Mouse (Mus musculus) embryonic facial prominence, embryonic 10.5 days (tissue): ENCODE measurements around the gene Actl6b. TPM values are rescaled to one million over a fixed set of nuclear protein-coding genes. Genes with fewer than 3 reads are reported as not detected.
A peak's percentile ranks its signal among the peaks of the same experiment; 100 is the strongest.

Experiments
- DNase-seq: peaks from one replicate; pipeline ENCODE4 v3.0.0-alpha.2; 2017; ENCODE audit warnings: low spot score
- H3K27ac ChIP-seq: fragments of 300-500 bp; sonication (generic); replicated peaks from 2 replicates; pipeline ENCODE4 v1.5.1; 2016; ENCODE audit warnings: mild to moderate bottlenecking
- H3K27me3 ChIP-seq: fragments of 300-500 bp; sonication (generic); replicated peaks from 2 replicates; pipeline ENCODE4 v1.6.1; 2016; ENCODE audit warnings: low read depth, mild to moderate bottlenecking; ENCODE audit not compliant: poor library complexity, severe bottlenecking
- H3K36me3 ChIP-seq: fragments of 300-500 bp; sonication (generic); replicated peaks from 2 replicates; pipeline ENCODE4 v1.6.1; 2016; ENCODE audit warnings: mild to moderate bottlenecking, moderate library complexity
- H3K4me1 ChIP-seq: fragments of 300-500 bp; sonication (generic); 2 replicates; pipeline ENCODE4 v1.6.1; 2016
- H3K4me3 ChIP-seq: fragments of 300-500 bp; sonication (generic); 2 replicates; pipeline ENCODE4 v1.5.1; 2016; ENCODE audit warnings: mild to moderate bottlenecking, moderate library complexity
- H3K9me3 ChIP-seq: fragments of 300-500 bp; sonication (generic); 2 replicates; pipeline ENCODE4 v1.6.1; 2016; ENCODE audit warnings: mild to moderate bottlenecking
- WGBS: fragments of 180-500 bp; shearing (Covaris S2); methylation state at CpG from one replicate; pipeline ENCODE4 v1.1.7; 2016; 5-methylcytosine and 5-hydroxymethylcytosine counted together
- polyA plus RNA-seq: library from polyadenylated mRNA; unstranded; fragments of >200 nt; fragmentation: Nextera tagmentation; extraction: Ambion mirVana; gene quantifications from 2 replicates; pipeline ENCODE4 v1.2.1, GENCODE M21; 2016

Gene Actl6b
- polyA plus RNA-seq, 1 experiment from 2014 or later: 5.4 TPM

DNA sequence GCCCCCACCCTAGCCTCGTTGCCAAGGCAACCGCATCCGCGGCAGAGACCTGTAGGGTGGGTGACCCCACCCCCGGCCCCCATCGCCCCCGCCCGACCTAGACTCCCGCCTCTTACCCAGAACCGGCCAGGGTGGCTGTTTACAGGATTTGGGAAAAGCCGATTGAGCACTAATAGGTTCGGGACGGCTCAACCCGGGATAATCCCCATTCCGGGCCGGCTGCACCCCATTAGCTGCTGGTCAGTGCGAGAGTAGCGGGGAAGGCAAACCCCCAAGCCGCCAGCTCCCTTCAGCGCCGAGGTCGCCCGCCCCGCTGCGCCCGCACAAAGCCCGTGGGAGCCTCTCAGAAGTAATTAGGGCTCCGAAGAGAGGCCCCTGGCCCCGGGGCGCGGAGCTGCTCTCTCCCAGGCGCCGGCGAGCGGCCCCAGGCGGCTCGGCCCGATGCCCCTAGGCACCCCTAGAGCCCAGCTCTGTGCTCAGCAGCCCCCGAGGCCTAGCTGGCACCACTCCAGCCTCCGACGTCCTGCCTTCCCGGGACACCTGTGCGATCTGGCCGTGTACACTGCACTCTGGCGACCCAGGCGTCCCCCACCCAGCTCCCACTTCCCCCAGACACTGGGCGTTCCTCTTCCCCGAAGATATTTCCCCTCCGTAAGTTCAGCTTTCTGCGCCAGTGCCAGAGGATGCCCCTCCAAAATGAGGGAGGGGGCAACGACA lies 21.7 kb upstream of the Actl6b start:
- peaks cover 50% of the 10 kb centered on the region for H3K4me1 ChIP-seq
- H3K36me3 ChIP-seq: peaks cover 41% of the 10 kb centered on the region
- H3K4me3 ChIP-seq: peak overlapping the region; percentile 89
- no peaks in the 10 kb centered on the region for H3K9me3 ChIP-seq
- WGBS: under 1% methylated on average over 51 of the region's 51 CpGs
- H3K27me3 ChIP-seq: no peaks in the 10 kb centered on the region
- DNase-seq: peak; percentile 87
- H3K27ac ChIP-seq: peak overlapping the region; percentile 98

DNA sequence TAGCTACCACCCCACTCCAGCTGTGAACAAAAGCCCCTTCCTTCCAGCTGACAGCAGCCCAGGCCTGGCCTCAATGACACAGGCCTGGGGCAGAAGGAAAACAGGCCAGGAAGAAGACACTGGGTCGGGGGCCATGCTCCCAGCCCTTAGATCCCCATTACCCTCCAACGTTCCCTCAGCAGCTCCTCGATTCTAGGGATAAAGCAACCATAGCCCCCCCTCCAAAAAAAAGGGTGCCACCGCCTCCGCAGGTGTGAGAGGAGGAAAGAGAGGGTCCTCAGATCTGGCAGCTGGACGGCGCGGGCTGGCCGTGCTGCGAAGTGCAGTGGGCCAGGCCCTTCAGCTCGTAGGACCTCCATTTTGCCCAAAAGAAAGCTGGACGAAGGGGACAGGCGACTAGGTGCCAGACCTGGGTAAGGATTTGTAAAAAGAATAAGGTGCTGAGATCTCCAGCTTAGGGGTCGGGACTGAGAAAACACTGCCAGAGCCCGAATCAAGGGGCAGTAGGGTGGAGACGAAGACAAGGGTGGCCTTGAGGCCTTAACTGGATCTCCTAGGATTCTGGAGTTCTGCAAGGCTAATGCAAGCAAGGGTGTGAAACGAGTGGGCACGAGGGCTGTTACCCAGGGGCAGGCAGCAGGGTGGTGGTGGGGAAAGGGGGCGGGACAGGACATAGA lies 21.0 kb upstream of the Actl6b start:
- no peaks in the 10 kb centered on the region for H3K9me3 ChIP-seq
- 1% methylated on average over 19 of the region's 19 CpGs for WGBS
- H3K27ac ChIP-seq: peak overlapping the region; percentile 98
- H3K27me3 ChIP-seq: no peaks in the 10 kb centered on the region
- DNase-seq: peak; percentile 60
- peaks cover 47% of the 10 kb centered on the region for H3K4me1 ChIP-seq
- peak overlapping the region; percentile 89 for H3K4me3 ChIP-seq
- H3K36me3 ChIP-seq: peaks cover 34% of the 10 kb centered on the region

DNA sequence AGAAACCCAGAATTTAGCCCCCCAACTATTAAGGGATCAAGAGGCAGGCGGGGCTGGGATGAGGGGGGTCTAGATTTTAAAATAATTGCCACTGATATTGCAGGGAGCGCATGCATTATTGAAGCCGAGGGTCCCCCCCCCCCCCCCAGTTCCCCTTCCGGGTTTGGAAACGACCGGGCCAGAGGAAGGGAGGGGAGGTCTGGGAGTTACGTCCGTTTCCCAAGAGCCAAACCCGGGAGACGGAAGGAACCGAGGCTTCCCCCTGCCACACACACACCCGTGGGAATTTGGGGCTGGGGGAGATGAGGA lies 20.6 kb upstream of the Actl6b start:
- no peak for DNase-seq
- Histone ChIP-seq H3K4me1 (peaks cover 44% of the 10 kb centered on the region), H3K36me3 (peaks cover 29% of the 10 kb centered on the region), H3K4me3 (peak overlapping the region; percentile 89), H3K27ac (peak overlapping the region; percentile 98), H3K9me3 (no peaks in the 10 kb centered on the region), H3K27me3 (no peaks in the 10 kb centered on the region)
- WGBS: under 1% methylated on average over 12 of the region's 12 CpGs

DNA sequence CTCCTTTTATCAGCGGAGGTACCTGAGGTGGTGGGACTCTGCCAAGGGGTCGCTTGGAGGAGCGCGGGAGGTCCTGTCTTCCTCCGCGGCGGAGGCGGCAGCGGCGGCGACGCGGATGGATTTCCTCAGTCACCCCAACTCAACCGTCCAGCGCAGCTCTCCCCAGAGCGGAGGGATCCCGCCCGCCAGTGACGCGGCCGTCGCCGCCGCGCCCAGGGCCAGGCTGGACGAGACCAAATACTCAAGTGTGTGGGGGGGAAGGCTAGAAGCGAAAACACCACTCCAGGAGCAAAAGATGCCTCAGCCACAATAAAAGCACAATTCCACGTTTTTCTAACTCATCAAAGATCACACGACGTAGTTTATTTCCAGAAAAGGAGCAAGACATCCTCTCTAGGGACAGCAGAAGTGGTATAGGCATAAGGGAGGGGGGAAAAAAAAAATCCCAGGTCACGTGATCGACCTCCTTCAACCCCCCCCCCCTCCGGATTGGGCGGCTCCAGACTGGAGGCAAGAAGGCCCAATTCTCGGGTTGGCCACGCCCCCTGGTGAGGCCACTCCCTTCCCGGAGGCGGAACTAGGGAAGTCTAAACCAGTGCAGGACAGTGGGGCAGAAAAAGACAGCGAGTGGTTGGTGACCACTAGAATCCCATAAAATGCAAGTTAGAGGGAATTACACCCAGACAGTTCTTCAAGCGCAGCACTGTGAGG lies 20.0 kb upstream of the Actl6b start, which contains the start of the genes Epo and Gnb2:
Epo (minus strand) TSS at position 126 of the 711 bp plus-strand sequence.
Gnb2 (minus strand) TSS at position 394 of the 711 bp plus-strand sequence.
- H3K4me1 ChIP-seq: peaks cover 44% of the 10 kb centered on the region
- no peaks in the 10 kb centered on the region for H3K27me3 ChIP-seq
- peaks cover 24% of the 10 kb centered on the region for H3K36me3 ChIP-seq
- H3K27ac ChIP-seq: peak within 1 kb of the TSS; percentile 98
- WGBS: under 1% methylated on average over 40 of the region's 40 CpGs
- DNase-seq: peak; percentile 98
- no peaks in the 10 kb centered on the region for H3K9me3 ChIP-seq
- peak within 1 kb of the TSS; percentile 89 for H3K4me3 ChIP-seq

DNA sequence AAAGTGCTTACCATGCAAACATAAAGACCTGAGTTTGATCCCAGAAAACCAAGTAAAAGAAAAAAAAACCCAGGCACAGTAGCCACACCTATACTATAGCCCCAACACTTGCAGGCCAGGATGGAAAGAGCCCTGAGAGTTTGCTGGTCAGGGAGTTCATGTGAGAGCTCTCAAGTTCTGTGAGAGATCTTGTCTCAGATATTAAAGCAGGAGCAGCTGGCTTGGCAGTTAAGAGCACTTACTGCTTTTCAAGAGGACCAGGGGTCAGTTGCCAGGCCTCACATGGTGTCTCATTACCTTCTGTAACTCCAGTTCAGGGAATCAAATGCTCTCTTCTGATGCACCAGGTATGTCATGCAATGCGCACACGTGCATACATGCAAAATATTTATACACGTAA lies 18.6 kb upstream of the Actl6b start:
- Histone ChIP-seq H3K36me3 (peaks cover 9% of the 10 kb centered on the region), H3K27ac (no peak overlapping the region), H3K27me3 (no peaks in the 10 kb centered on the region), H3K4me3 (no peak overlapping the region), H3K9me3 (no peaks in the 10 kb centered on the region), H3K4me1 (peaks cover 34% of the 10 kb centered on the region)
- 90% methylated on average over 3 of the region's 3 CpGs for WGBS
- DNase-seq: no peak

DNA sequence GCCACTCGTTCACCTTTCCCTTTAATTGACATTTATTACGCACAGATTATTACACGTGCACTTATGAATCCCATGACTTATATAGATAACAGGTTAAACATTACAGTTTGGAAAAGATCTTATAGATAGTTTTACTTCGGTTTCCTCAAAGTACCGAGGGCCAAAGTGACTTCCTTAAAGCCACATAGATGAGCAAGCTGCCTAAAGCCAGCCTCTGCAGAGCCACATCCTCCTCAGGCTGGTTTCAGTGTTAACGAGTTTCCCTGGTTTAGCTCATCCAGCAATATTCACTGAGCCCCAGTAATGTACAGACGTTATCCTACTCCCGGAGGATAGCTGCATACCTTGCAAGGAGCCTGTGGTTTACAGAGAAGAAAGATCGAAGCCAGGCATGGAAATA lies 18.0 kb upstream of the Actl6b start:
- Histone ChIP-seq H3K27ac (no peak overlapping the region), H3K27me3 (no peaks in the 10 kb centered on the region), H3K36me3 (peaks cover 3% of the 10 kb centered on the region), H3K9me3 (no peaks in the 10 kb centered on the region), H3K4me3 (no peak overlapping the region), H3K4me1 (peaks cover 28% of the 10 kb centered on the region)
- DNase-seq: no peak
- WGBS: 82% methylated on average over 9 of the region's 9 CpGs

DNA sequence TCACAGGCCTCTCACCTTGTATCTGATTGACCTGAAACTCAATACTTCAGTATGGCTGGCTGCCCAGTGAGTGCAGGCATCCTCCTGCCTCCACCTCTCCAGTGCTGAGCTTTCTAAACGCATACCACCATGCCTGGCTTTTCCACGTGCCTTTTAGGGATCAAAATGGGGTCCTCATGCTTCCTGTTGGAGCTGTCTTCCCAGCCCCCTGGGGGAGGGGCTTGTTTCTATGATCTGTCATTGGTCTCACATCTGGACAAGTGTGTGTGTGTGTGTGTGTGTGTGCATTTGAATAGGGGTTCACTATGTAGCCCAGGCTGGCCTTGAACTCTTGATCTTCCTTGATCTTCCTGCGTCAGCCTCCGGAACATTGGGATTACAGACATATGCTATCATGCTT lies 15.9 kb upstream of the Actl6b start:
- DNase-seq: no peak
- H3K36me3 ChIP-seq: no peaks in the 10 kb centered on the region
- no peak overlapping the region for H3K27ac ChIP-seq
- WGBS: 55% methylated on average over 4 of the region's 4 CpGs
- no peaks in the 10 kb centered on the region for H3K27me3 ChIP-seq
- peaks cover 7% of the 10 kb centered on the region for H3K4me1 ChIP-seq
- H3K9me3 ChIP-seq: no peaks in the 10 kb centered on the region
- H3K4me3 ChIP-seq: no peak overlapping the region

DNA sequence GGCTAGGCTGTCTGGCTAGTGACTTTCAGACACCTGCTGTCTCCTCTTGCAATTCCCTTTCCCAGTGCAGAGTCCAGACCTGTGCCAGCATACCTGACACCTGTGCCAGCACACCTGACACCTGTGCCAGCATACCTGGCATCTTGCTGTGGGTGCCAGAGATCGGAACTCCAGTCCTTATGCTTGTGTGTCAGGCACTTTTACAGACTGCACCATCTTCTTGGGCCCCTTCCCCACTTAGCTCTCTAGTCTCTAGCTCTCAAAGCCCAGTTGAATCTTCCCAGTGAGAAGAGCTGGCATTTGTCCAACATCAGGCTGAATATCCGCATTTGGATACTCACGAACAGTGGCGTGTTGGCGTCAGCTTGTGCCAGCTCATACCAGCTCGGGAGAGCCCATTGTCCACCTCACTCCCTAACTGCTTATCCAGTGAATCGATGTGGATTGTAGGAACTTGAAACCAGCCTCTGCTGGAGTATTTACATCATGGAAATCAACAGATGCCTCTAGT lies 14.0 kb upstream of the Actl6b start:
- Histone ChIP-seq H3K9me3 (no peaks in the 10 kb centered on the region), H3K4me1 (no peaks in the 10 kb centered on the region), H3K27ac (no peak overlapping the region), H3K27me3 (no peaks in the 10 kb centered on the region), H3K4me3 (no peak overlapping the region), H3K36me3 (no peaks in the 10 kb centered on the region)
- DNase-seq: no peak
- WGBS: 82% methylated on average over 7 of the region's 7 CpGs

DNA sequence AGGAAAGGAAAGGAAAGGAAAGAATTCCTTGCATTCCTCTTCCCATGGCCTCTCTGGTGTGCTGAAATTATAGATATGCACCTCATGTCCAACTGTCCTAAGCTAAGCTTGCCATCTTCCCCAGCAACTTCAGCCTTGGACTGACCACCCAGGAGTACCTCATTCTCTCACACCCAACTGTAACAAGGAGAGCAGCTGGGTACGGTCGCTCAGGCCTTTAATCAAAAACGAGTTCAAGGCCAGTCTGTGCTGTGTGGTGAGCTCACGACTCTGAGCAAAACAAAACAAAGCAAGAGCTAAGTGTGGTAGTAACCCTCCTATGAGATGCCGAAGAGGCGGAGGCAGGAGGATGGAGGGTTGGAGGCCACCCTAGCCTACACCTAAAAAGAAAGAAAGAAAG lies 12.3 kb upstream of the Actl6b start:
- no peak for DNase-seq
- no peaks in the 10 kb centered on the region for H3K9me3 ChIP-seq
- no peaks in the 10 kb centered on the region for H3K4me1 ChIP-seq
- H3K36me3 ChIP-seq: no peaks in the 10 kb centered on the region
- WGBS: 74% methylated on average over 6 of the region's 6 CpGs
- no peak overlapping the region for H3K4me3 ChIP-seq
- no peaks in the 10 kb centered on the region for H3K27me3 ChIP-seq
- H3K27ac ChIP-seq: no peak overlapping the region

DNA sequence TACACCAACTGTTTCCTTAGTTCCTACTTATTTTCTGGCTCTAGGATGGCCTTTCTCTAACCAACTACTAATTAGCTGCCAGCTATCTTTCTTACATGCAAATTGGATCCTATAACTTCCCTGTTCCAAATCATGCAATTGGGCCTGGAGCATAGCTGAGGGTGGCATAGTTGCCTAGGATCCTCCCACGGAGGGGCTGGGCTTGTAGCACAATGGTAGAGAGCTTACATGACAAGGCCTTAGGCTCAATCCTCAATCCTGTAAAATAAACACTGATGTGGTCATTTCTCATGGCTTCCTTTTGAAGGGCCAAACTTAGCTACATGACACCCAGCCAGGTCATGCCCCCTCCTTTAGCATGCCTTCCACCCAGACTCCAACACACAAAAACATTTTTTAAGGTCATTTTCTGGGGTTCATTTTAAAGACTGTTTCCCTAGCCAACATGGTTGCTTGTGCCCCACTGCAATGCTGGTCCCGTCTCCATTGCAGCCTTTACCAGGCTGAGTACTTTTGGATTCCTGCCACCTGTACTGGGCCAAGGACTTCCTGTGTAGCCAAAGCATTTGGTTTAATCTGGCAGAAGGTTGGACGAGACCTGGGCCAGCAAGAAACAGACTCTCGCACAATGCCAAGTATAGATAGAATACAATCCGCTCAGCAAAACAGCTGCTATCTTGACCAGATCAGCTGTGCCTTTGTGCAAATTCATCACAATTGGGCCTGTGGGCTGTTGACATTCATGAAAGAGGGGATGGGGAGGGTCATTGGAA lies 11.4 kb upstream of the Actl6b start:
- no peaks in the 10 kb centered on the region for H3K9me3 ChIP-seq
- DNase-seq: no peak
- H3K36me3 ChIP-seq: no peaks in the 10 kb centered on the region
- WGBS: 80% methylated on average over 5 of the region's 5 CpGs
- no peak overlapping the region for H3K4me3 ChIP-seq
- no peaks in the 10 kb centered on the region for H3K4me1 ChIP-seq
- no peak overlapping the region for H3K27ac ChIP-seq
- H3K27me3 ChIP-seq: no peaks in the 10 kb centered on the region

DNA sequence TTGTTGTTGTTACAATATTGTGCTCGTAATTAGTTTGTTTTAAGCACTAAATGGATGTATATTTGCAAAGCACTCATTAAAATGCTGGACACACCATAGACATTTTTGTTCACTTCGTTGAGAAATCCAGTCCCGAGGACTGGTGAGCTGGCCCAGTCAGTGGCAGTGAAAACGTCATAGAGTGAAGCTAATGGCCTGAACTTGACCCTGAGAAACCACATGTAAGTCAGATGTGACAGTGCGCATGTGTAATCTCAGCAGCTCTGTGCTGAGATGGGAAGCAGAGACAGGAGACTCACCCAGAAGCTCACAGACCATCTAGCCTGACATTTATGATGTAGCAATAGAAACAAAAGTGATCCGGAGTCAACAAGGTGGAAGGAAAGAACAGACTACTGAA lies 8.4 kb upstream of the Actl6b start:
- no peaks in the 10 kb centered on the region for H3K27me3 ChIP-seq
- H3K36me3 ChIP-seq: no peaks in the 10 kb centered on the region
- no peak for DNase-seq
- no peaks in the 10 kb centered on the region for H3K4me1 ChIP-seq
- no peak overlapping the region for H3K4me3 ChIP-seq
- no peaks in the 10 kb centered on the region for H3K9me3 ChIP-seq
- WGBS: 74% methylated on average over 6 of the region's 6 CpGs
- H3K27ac ChIP-seq: no peak overlapping the region

DNA sequence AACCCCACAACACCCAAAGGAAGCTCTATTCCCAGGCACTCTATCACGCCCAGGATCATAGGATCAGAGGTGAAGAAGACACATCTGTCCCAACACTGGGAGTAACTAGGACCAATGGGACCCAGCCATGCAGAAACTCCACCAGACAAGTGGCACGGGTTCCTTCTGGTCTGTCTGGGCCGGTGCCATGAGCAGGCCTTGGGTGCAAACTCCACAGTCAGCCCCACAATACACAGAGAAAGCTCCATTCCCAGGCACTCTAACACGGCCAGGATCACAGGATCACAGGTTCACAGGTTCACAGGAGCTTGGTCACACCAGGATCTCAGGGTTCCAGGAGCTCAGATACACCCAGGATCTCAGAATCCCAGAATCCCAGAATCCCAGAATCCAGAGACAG lies 7.7 kb upstream of the Actl6b start:
- no peaks in the 10 kb centered on the region for H3K4me1 ChIP-seq
- no peaks in the 10 kb centered on the region for H3K9me3 ChIP-seq
- no peaks in the 10 kb centered on the region for H3K36me3 ChIP-seq
- WGBS: 78% methylated on average over 4 of the region's 4 CpGs
- DNase-seq: no peak
- H3K4me3 ChIP-seq: no peak overlapping the region
- H3K27me3 ChIP-seq: no peaks in the 10 kb centered on the region
- no peak overlapping the region for H3K27ac ChIP-seq
